Mouse (Mus musculus): ENCODE data around the gene Usp6nl. TPM values are rescaled to one million over a fixed set of nuclear protein-coding genes. Genes with fewer than 3 reads are reported as not detected.

Usp6nl gene
- polyA plus RNA-seq, 1 experiment, result 6.3 TPM

GRCm38 (mm10) chr2:6350931-6351695 is 28.6 kb downstream of the Usp6nl start:
- no peak for TF ChIP-seq CTCF (IDR thresholded peaks at IDR 0.05; ENCODE audit: extremely low read depth, insufficient read length, insufficient replicate concordance, low read depth, low read length)
- TF ChIP-seq POLR2A (IDR thresholded peaks at IDR 0.05; ENCODE audit: low read depth, low read length), result no peak
- WGBS, result 74% methylated on average over 7 of the region's 7 CpGs
- Histone ChIP-seq H3K4me1 (ENCODE audit: control insufficient read depth, insufficient read depth, insufficient read length, low read length) (peaks cover 17% of the 10 kb centered on the region), H3K27me3 (ENCODE audit: control insufficient read depth, insufficient read depth, low read length) (no peaks in the 10 kb centered on the region), H3K27ac (ENCODE audit: insufficient read depth, low read depth, low read length) (no peak overlapping the region; the same call in 1 of the 2 replicates), H3K36me3 (ENCODE audit: control insufficient read depth, insufficient read depth, low read length) (no peaks in the 10 kb centered on the region), H3K4me3 (ENCODE audit: low read depth, low read length) (no peak overlapping the region)

GRCm38 (mm10) chr2:6352541-6352971 is 30.1 kb downstream of the Usp6nl start:
- Histone ChIP-seq H3K27me3 (ENCODE audit: control insufficient read depth, insufficient read depth, low read length) (no peaks in the 10 kb centered on the region), H3K4me1 (ENCODE audit: control insufficient read depth, insufficient read depth, insufficient read length, low read length) (peaks cover 17% of the 10 kb centered on the region), H3K4me3 (ENCODE audit: low read depth, low read length) (peak overlapping the region; percentile 57), H3K36me3 (ENCODE audit: control insufficient read depth, insufficient read depth, low read length) (no peaks in the 10 kb centered on the region), H3K27ac (ENCODE audit: insufficient read depth, low read depth, low read length) (peak overlapping the region; percentile 2)
- TF ChIP-seq CTCF (IDR thresholded peaks at IDR 0.05; ENCODE audit: extremely low read depth, insufficient read length, insufficient replicate concordance, low read depth, low read length) (no peak), POLR2A (IDR thresholded peaks at IDR 0.05; ENCODE audit: low read depth, low read length) (no peak)
- WGBS, result 9% methylated on average over 14 of the region's 14 CpGs

- WGBS, result 21% methylated on average over 4 of the region's 4 CpGs
- Histone ChIP-seq H3K4me1 (ENCODE audit: control insufficient read depth, insufficient read depth, insufficient read length, low read length) (peaks cover 17% of the 10 kb centered on the region), H3K36me3 (ENCODE audit: control insufficient read depth, insufficient read depth, low read length) (no peaks in the 10 kb centered on the region), H3K27me3 (ENCODE audit: control insufficient read depth, insufficient read depth, low read length) (no peaks in the 10 kb centered on the region), H3K4me3 (ENCODE audit: low read depth, low read length) (no peak overlapping the region), H3K27ac (ENCODE audit: insufficient read depth, low read depth, low read length) (no peak overlapping the region)
- TF ChIP-seq CTCF (IDR thresholded peaks at IDR 0.05; ENCODE audit: extremely low read depth, insufficient read length, insufficient replicate concordance, low read depth, low read length) (no peak), POLR2A (IDR thresholded peaks at IDR 0.05; ENCODE audit: low read depth, low read length) (no peak)
Observed at GRCm38 (mm10) chr2:6353060-6353459, 30.6 kb downstream of the Usp6nl start.

GRCm38 (mm10) chr2:6357306-6357705 is 34.8 kb downstream of the Usp6nl start:
- Histone ChIP-seq H3K4me3 (ENCODE audit: low read depth, low read length) (no peak overlapping the region), H3K36me3 (ENCODE audit: control insufficient read depth, insufficient read depth, low read length) (no peaks in the 10 kb centered on the region), H3K4me1 (ENCODE audit: control insufficient read depth, insufficient read depth, insufficient read length, low read length) (peaks cover 11% of the 10 kb centered on the region), H3K27me3 (ENCODE audit: control insufficient read depth, insufficient read depth, low read length) (no peaks in the 10 kb centered on the region), H3K27ac (ENCODE audit: insufficient read depth, low read depth, low read length) (no peak overlapping the region)
- no peak for TF ChIP-seq POLR2A (IDR thresholded peaks at IDR 0.05; ENCODE audit: low read depth, low read length)
- TF ChIP-seq CTCF (IDR thresholded peaks at IDR 0.05; ENCODE audit: extremely low read depth, insufficient read length, insufficient replicate concordance, low read depth, low read length), result no peak
- WGBS, result 93% methylated on average over 7 of the region's 7 CpGs

GRCm38 (mm10) chr2:6359645-6360044 is 37.2 kb downstream of the Usp6nl start:
- H3K27ac ChIP-seq (ENCODE audit: insufficient read depth, low read depth, low read length), result no peak overlapping the region
- WGBS, result 31% methylated on average over 9 of the region's 9 CpGs
- H3K4me3 ChIP-seq (ENCODE audit: low read depth, low read length), result no peak overlapping the region
- H3K4me1 ChIP-seq (ENCODE audit: control insufficient read depth, insufficient read depth, insufficient read length, low read length), result peaks cover 9% of the 10 kb centered on the region
- no peaks in the 10 kb centered on the region for H3K27me3 ChIP-seq (ENCODE audit: control insufficient read depth, insufficient read depth, low read length)
- no peak for TF ChIP-seq POLR2A (IDR thresholded peaks at IDR 0.05; ENCODE audit: low read depth, low read length)
- no peak for TF ChIP-seq CTCF (IDR thresholded peaks at IDR 0.05; ENCODE audit: extremely low read depth, insufficient read length, insufficient replicate concordance, low read depth, low read length)
- H3K36me3 ChIP-seq (ENCODE audit: control insufficient read depth, insufficient read depth, low read length), result no peaks in the 10 kb centered on the region

GRCm38 (mm10) chr2:6363126-6363525 is 40.7 kb downstream of the Usp6nl start:
- no peaks in the 10 kb centered on the region for H3K27me3 ChIP-seq (ENCODE audit: control insufficient read depth, insufficient read depth, low read length)
- H3K27ac ChIP-seq (ENCODE audit: insufficient read depth, low read depth, low read length), result no peak overlapping the region
- no peak for TF ChIP-seq POLR2A (IDR thresholded peaks at IDR 0.05; ENCODE audit: low read depth, low read length)
- WGBS, result 34% methylated on average over 13 of the region's 13 CpGs
- peaks cover 13% of the 10 kb centered on the region for H3K4me1 ChIP-seq (ENCODE audit: control insufficient read depth, insufficient read depth, insufficient read length, low read length)
- no peak overlapping the region for H3K4me3 ChIP-seq (ENCODE audit: low read depth, low read length)
- H3K36me3 ChIP-seq (ENCODE audit: control insufficient read depth, insufficient read depth, low read length), result no peaks in the 10 kb centered on the region

- Histone ChIP-seq H3K27ac (ENCODE audit: insufficient read depth, low read depth, low read length) (no peak overlapping the region), H3K4me3 (ENCODE audit: low read depth, low read length) (no peak overlapping the region), H3K36me3 (ENCODE audit: control insufficient read depth, insufficient read depth, low read length) (no peaks in the 10 kb centered on the region), H3K4me1 (ENCODE audit: control insufficient read depth, insufficient read depth, insufficient read length, low read length) (peaks cover 13% of the 10 kb centered on the region), H3K27me3 (ENCODE audit: control insufficient read depth, insufficient read depth, low read length) (no peaks in the 10 kb centered on the region)
- 56% methylated on average over 7 of the region's 7 CpGs for WGBS
- TF ChIP-seq POLR2A (IDR thresholded peaks at IDR 0.05; ENCODE audit: low read depth, low read length) (no peak), CTCF (IDR thresholded peaks at IDR 0.05; ENCODE audit: extremely low read depth, insufficient read length, insufficient replicate concordance, low read depth, low read length) (no peak)
Observed at GRCm38 (mm10) chr2:6363922-6364321, 41.5 kb downstream of the Usp6nl start.
